Mouse (Mus musculus) liver, adult 2 months (tissue): Measurements from ENCODE around the gene Syt2. TPM values are rescaled to one million over a fixed set of nuclear protein-coding genes. Genes with fewer than 3 reads are reported as not detected.

Experiments used
- DNase-seq: peaks from one replicate; pipeline ENCODE4 v3.0.0-alpha.2; 2011; ENCODE audit warnings: low read depth, low spot score; ENCODE audit errors: extremely low read depth
- H3K27ac ChIP-seq: fragments of 200-500 bp; replicated peaks from 2 replicates; pipeline ENCODE4 v1.5.1; 2012; ENCODE audit warnings: low read depth, mild to moderate bottlenecking, control low read depth, inconsistent platforms, low read length; ENCODE audit not compliant: insufficient read depth
- H3K27me3 ChIP-seq: fragments of 200-500 bp; 2 replicates; pipeline ENCODE4 v1.6.1; 2012; ENCODE audit warnings: mild to moderate bottlenecking, moderate library complexity, low read length, inconsistent platforms; ENCODE audit not compliant: control insufficient read depth, insufficient read depth
- H3K36me3 ChIP-seq: fragments of 200-500 bp; 2 replicates; pipeline ENCODE4 v1.6.1; 2012; ENCODE audit warnings: low read length, inconsistent platforms; ENCODE audit not compliant: control insufficient read depth, insufficient read depth
- H3K4me1 ChIP-seq: fragments of 200-500 bp; 2 replicates; pipeline ENCODE4 v1.6.1; 2011; ENCODE audit warnings: low read length; ENCODE audit not compliant: control insufficient read depth, insufficient read depth
- H3K4me3 ChIP-seq: fragments of 200-500 bp; 2 replicates; pipeline ENCODE4 v1.5.1; 2011; ENCODE audit warnings: low read depth, mild to moderate bottlenecking, control low read depth, low read length, moderate library complexity; ENCODE audit not compliant: insufficient read depth
- H3K79me2 ChIP-seq: fragments of 200-500 bp; 2 replicates; pipeline ENCODE4 v1.6.1; 2012; ENCODE audit warnings: inconsistent platforms, mild to moderate bottlenecking, low read length, moderate library complexity; ENCODE audit not compliant: control insufficient read depth, insufficient read depth
- H3K9ac ChIP-seq: fragments of 200-500 bp; 2 replicates; pipeline ENCODE4 v1.6.1; 2012; ENCODE audit warnings: low read depth, mild to moderate bottlenecking, control low read depth, inconsistent platforms, low read length
- CTCF ChIP-seq: fragments of 200-500 bp; IDR thresholded peaks from 2 replicates; pipeline ENCODE4 v1.5.1; 2011; ENCODE audit warnings: low read depth, low read length, control low read depth
- POLR2A ChIP-seq: fragments of 200-500 bp; IDR thresholded peaks from 2 replicates; pipeline ENCODE4 v1.6.1; 2011; ENCODE audit warnings: low read length, control low read depth; ENCODE audit not compliant: insufficient read depth; ENCODE audit errors: extremely low read depth
- WGBS: fragments of 180-500 bp; shearing (Covaris S2); methylation state at CpG from one replicate; pipeline ENCODE4 v1.1.7; 2018; 5-methylcytosine and 5-hydroxymethylcytosine counted together
- polyA plus RNA-seq: library from polyadenylated mRNA; depleted of rRNA; stranded (reverse); fragments of >200 nt; gene quantifications from 2 replicates; pipeline ENCODE4 v1.2.3, GENCODE M21; 2012
- total RNA-seq: library from RNA; depleted of rRNA; stranded (reverse); fragments of >200 nt; gene quantifications from 2 replicates; pipeline ENCODE4 v1.2.3, GENCODE M21; 2014

Gene Syt2
- total and polyA plus RNA-seq, 2 experiments, result not detected

DNA sequence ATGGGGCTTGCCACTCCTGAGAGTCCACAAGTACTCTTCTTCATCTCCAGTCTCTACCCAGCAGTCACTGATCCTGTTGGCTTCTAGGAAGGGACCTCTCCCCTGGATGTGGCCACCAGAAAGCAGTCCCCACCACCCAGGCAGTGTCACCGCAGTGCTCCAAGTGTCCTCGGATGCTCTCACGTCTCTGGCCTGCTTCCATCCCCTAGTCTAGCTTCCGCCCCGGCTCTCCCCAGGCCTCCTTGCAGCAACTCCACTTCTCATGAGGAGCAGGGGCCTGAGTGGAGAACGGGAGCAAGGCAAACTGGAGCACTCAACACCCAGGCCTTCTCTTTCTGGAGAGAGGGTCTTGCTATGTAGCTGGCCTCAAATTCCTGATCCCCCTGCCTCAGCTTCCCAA lies 112.7 kb downstream of the Syt2 start:
- Histone ChIP-seq H3K4me3 (no peak overlapping the region), H3K36me3 (no peaks in the 10 kb centered on the region), H3K9ac (no peak overlapping the region), H3K27ac (no peak overlapping the region), H3K27me3 (no peaks in the 10 kb centered on the region), H3K79me2 (no peaks in the 10 kb centered on the region), H3K4me1 (no peaks in the 10 kb centered on the region; the same call in 1 of the 2 replicates)
- no peak for DNase-seq
- whole genome bisulfite sequencing, result 92% methylated on average over 6 of the region's 6 CpGs
- no peak for TF ChIP-seq CTCF
- TF ChIP-seq POLR2A, result no peak

DNA sequence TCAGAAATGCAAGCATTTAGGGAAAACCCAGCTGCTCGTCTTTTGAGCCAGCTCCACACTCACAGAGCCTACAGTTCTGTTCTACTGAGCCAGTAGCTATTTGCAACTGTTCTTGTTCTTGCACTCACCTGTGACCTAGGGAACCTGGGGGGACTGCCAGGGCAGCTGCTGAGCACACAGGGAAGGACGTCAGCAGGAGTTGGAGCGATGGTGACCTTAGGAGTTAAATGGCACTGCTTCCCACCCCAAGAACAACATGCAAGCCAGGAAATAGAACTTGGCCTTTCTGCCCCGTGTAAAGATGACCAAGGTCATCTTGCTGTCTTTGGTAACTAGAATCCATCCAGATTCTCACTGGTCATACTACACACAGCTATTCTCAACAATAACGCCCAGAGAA lies 114.2 kb downstream of the Syt2 start:
- Histone ChIP-seq H3K9ac (no peak overlapping the region), H3K4me3 (no peak overlapping the region), H3K79me2 (no peaks in the 10 kb centered on the region), H3K27ac (no peak overlapping the region), H3K36me3 (no peaks in the 10 kb centered on the region), H3K27me3 (no peaks in the 10 kb centered on the region), H3K4me1 (no peaks in the 10 kb centered on the region; the same call in 1 of the 2 replicates)
- no peak for DNase-seq
- WGBS, result 78% methylated on average over 5 of the region's 5 CpGs
- TF ChIP-seq POLR2A (no peak), CTCF (no peak)

DNA sequence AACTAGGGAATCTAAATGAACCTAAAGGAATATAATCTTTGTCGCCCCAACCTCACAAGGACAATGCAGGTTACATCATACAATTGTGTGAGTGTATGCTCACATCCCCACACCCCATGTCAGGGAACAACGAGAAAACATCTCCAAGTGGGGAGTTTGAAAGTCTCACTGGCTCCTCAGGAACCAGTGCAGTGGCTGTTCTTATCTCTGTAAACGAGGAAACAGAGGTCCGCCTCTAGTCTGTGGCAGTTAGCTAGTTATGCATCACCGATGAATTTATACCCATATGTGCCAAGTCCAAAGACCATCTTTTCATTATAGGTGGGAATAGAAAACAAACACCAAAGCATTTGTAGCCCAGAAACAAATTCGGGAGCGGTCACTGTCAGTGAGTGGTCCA lies 115.1 kb downstream of the Syt2 start:
- Histone ChIP-seq H3K4me1 (no peaks in the 10 kb centered on the region; the same call in 1 of the 2 replicates), H3K9ac (no peak overlapping the region), H3K4me3 (no peak overlapping the region), H3K79me2 (no peaks in the 10 kb centered on the region), H3K36me3 (no peaks in the 10 kb centered on the region), H3K27me3 (no peaks in the 10 kb centered on the region), H3K27ac (no peak overlapping the region)
- TF ChIP-seq POLR2A (no peak), CTCF (no peak)
- no peak for DNase-seq
- 88% methylated on average over 7 of the region's 7 CpGs for WGBS

DNA sequence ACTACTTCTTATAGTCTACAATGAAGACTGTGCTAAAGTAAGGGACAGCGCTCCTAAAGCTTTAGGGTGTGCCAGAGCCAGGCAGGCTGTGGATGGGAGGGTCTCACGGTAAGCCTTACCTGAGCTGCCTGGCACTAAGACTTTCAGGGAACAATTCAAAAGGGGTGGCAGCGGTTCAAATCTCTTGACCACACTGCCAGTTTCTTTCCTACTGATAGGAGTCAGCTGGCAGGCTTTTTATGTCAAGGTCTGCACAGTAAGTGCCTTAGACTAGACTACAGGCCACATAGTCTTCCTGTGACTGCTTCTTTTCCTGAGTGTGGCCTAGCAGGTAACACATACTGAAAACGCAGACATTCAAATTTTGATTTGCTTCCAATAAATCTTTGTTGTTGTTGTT lies 116.8 kb downstream of the Syt2 start:
- 96% methylated on average over 4 of the region's 4 CpGs for WGBS
- Histone ChIP-seq H3K36me3 (no peaks in the 10 kb centered on the region), H3K27ac (no peak overlapping the region), H3K4me3 (no peak overlapping the region), H3K4me1 (no peaks in the 10 kb centered on the region; the same call in 1 of the 2 replicates), H3K9ac (no peak overlapping the region), H3K79me2 (no peaks in the 10 kb centered on the region), H3K27me3 (no peaks in the 10 kb centered on the region)
- no peak for DNase-seq
- no peak for TF ChIP-seq POLR2A
- no peak for TF ChIP-seq CTCF

- no peaks in the 10 kb centered on the region for H3K27me3 ChIP-seq
- no peak overlapping the region for H3K9ac ChIP-seq
- TF ChIP-seq CTCF, result no peak
- no peak for TF ChIP-seq POLR2A
- H3K4me1 ChIP-seq, result no peaks in the 10 kb centered on the region; the same call in 1 of the 2 replicates
- DNase-seq, result no peak
- no peak overlapping the region for H3K27ac ChIP-seq
- 47% methylated on average over 11 of the region's 11 CpGs for WGBS
- no peaks in the 10 kb centered on the region for H3K79me2 ChIP-seq
- H3K4me3 ChIP-seq, result no peak overlapping the region
- no peaks in the 10 kb centered on the region for H3K36me3 ChIP-seq
Measured at GRCm38 (mm10) chr1:134763776-134764438, 117.4 kb downstream of the Syt2 start.

DNA sequence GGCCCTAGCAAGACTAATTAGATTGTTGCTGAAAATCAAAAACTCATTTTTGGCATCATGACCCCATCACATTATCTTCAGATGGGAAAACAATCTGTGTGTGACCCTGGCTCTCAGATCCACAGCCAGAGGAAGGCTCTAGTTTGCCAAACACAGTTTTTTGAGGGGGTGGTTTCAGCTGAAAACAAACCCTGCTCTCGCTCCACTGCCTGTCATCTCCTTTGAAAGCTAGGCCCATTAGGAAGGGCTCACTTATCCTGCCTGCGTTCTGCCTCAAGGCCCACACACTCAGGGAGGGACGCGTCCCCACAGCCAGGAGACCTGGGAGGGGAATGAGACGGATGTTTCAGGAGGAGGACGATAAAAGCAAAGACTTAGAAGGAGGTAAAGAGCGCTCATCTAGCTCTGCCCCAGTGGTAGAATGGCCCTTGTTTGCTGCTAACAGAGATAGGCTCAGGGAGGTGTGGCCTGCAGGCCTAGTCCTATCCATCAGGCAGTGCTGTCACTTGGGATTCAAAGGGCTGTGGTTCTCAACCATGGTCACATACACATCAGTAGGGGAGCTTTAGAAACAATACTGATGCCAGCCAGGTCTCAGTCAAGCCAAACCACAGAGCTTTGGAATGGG lies 118.5 kb downstream of the Syt2 start:
- Histone ChIP-seq H3K4me3 (no peak overlapping the region), H3K27ac (peak overlapping the region; percentile 30; the same call in 1 of the 2 replicates), H3K9ac (no peak overlapping the region), H3K27me3 (no peaks in the 10 kb centered on the region), H3K36me3 (no peaks in the 10 kb centered on the region), H3K4me1 (no peaks in the 10 kb centered on the region; the same call in 1 of the 2 replicates), H3K79me2 (no peaks in the 10 kb centered on the region)
- no peak for TF ChIP-seq POLR2A
- TF ChIP-seq CTCF, result no peak
- no peak for DNase-seq
- WGBS, result 80% methylated on average over 7 of the region's 7 CpGs
